Mouse (Mus musculus) layer of hippocampus, postnatal 36 days (tissue): ENCODE measurements around the gene Parvg. TPM values are rescaled to one million over a fixed set of nuclear protein-coding genes. Genes with fewer than 3 reads are reported as not detected.
A peak's percentile ranks its signal among the peaks of the same experiment; 100 is the strongest.

Experiments used
- DNase-seq, 2 experiments: peaks; one replicate each; pipeline ENCODE4 v3.0.0; 2022
- total RNA-seq, 2 experiments: library from RNA; stranded (reverse); gene quantifications; 2 replicates each; pipeline ENCODE4 v1.2.3; 2021

Gene Parvg
- total RNA-seq, 2 experiments from 2014 or later, result 15.8 to 24.3 TPM

GRCm38 (mm10) chr15:84305333-84305732 is 18.5 kb upstream of the Parvg start:
- DNase-seq, result no peak

GRCm38 (mm10) chr15:84310271-84310670 is 13.6 kb upstream of the Parvg start:
- peak in 1 of 2 experiments; percentile 64 for DNase-seq

- no peak for DNase-seq
These were observed 12.3 kb upstream of the Parvg start for GRCm38 (mm10) chr15:84311295-84312085.

- no peak for DNase-seq
These were observed 10.8 kb upstream of the Parvg start for GRCm38 (mm10) chr15:84312878-84313565.

- DNase-seq, result no peak
These were observed 10.3 kb upstream of the Parvg start for GRCm38 (mm10) chr15:84313566-84313878.

- DNase-seq, result no peak
These were observed 9.3 kb upstream of the Parvg start for GRCm38 (mm10) chr15:84314420-84315080.

- DNase-seq, result peak; percentile 60 to 76
These were observed 8.4 kb upstream of the Parvg start for GRCm38 (mm10) chr15:84315276-84316046.

- DNase-seq, result no peak
These were observed 4.4 kb upstream of the Parvg start for GRCm38 (mm10) chr15:84319393-84319792.

- peak in 1 of 2 experiments; percentile 46 for DNase-seq
These were observed 2.2 kb upstream of the Parvg start for GRCm38 (mm10) chr15:84321544-84322174.

- no peak for DNase-seq
These were observed 1.2 kb downstream of the Parvg start for GRCm38 (mm10) chr15:84324870-84325553.

GRCm38 (mm10) chr15:84325736-84326135 is 1.9 kb downstream of the Parvg start:
- no peak for DNase-seq

- no peak for DNase-seq
These were observed 5.0 kb downstream of the Parvg start for GRCm38 (mm10) chr15:84328870-84329269.

- no peak for DNase-seq
These were observed 6.1 kb downstream of the Parvg start for GRCm38 (mm10) chr15:84329940-84330339.

- DNase-seq, result no peak
These were observed 7.3 kb downstream of the Parvg start for GRCm38 (mm10) chr15:84331066-84331612.

GRCm38 (mm10) chr15:84336281-84336817 is 12.5 kb downstream of the Parvg start:
- no peak for DNase-seq

GRCm38 (mm10) chr15:84337599-84337998 is 13.8 kb downstream of the Parvg start:
- no peak for DNase-seq

- no peak for DNase-seq
These were observed 17.1 kb downstream of the Parvg start for GRCm38 (mm10) chr15:84340926-84341325.

GRCm38 (mm10) chr15:84348769-84349168 is 24.9 kb downstream of the Parvg start:
- no peak for DNase-seq

GRCm38 (mm10) chr15:84349915-84350738 is 26.3 kb downstream of the Parvg start:
- DNase-seq, result no peak

GRCm38 (mm10) chr15:84351342-84351741 is 27.5 kb downstream of the Parvg start:
- no peak for DNase-seq
